Mouse (Mus musculus): ENCODE measurements around the gene Atpaf1.

- no peak for TF ChIP-seq CTCF (IDR thresholded peaks at IDR 0.05)
- no peak for TF ChIP-seq POLR2A (IDR thresholded peaks at IDR 0.05; ENCODE audit: insufficient read depth, low read depth, low read length)
- TF ChIP-seq EP300 (IDR thresholded peaks at IDR 0.05; ENCODE audit: insufficient read depth, low read depth, low read length): no peak
Measured at GRCm38 (mm10) chr4:115780918-115781317, 3.7 kb upstream of the Atpaf1 start, which contains the start of gene Tex38.
